Mouse (Mus musculus): ENCODE measurements around the gene Cyfip2. TPM values are rescaled to one million over a fixed set of nuclear protein-coding genes. Genes with fewer than 3 reads are reported as not detected.

The Cyfip2 gene
- polyA plus RNA-seq, 1 experiment from 2014 or later, result 7.3 TPM

DNA sequence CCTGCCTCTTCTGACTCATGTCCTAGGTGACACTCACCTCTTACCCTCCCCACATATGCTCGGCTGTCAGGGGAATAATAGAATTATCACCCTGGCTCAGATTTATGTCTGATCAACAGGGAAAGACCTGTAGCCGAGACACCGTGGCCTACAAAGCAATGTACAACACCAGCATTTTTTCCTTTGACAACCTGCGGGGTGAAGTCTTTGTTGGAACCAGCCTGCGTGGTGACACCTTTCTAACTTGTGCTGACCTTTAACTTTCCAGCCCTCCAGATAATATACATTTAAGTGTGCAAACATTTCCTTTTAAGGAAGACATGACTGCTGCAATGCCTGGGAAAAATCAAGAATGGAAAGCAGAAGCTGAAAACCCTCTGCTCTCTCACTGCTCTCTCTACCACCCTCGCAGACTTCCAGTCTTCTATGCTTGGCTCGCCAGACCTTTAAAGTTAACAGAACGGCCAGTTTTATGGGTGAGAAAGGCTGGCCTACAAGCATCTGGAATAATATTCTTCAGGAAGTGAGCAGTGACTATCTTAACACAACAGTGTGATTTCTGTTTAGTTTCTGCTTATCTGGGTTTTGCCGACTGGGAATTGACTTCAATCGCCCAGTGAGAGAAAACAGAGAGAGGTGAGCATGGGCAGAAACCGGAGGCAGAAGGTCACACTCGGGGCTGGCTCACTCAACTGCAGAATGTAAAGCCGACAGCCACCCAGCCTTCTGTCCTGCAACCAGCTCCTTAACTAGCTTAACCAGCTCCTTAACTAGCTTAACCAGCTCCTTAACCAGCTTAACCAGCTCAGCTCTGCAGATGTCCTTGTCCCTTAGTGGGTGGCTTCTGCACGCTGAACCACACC is 98.1 kb downstream of the Cyfip2 start:
- H3K27me3 ChIP-seq (ENCODE audit: insufficient read depth, poor library complexity, severe bottlenecking), result no peaks in the 10 kb centered on the region
- H3K36me3 ChIP-seq, result no peaks in the 10 kb centered on the region
- DNase-seq (ENCODE audit: low spot score), result no peak
- 17% methylated on average over 14 of the region's 14 CpGs for WGBS
- H3K4me3 ChIP-seq, result no peak overlapping the region
- no peaks in the 10 kb centered on the region for H3K9me3 ChIP-seq
- H3K27ac ChIP-seq, result peak overlapping the region; percentile 93
- H3K4me1 ChIP-seq, result peaks cover 74% of the 10 kb centered on the region

- Histone ChIP-seq H3K27ac (peak overlapping the region; percentile 93), H3K27me3 (ENCODE audit: insufficient read depth, poor library complexity, severe bottlenecking) (no peaks in the 10 kb centered on the region), H3K4me3 (no peak overlapping the region), H3K9me3 (no peaks in the 10 kb centered on the region), H3K4me1 (peaks cover 69% of the 10 kb centered on the region), H3K36me3 (no peaks in the 10 kb centered on the region)
- DNase-seq (ENCODE audit: low spot score), result peak; percentile 90
- 22% methylated on average over 5 of the region's 5 CpGs for WGBS
Measured at GRCm38 (mm10) chr11:46213844-46214243, 98.8 kb downstream of the Cyfip2 start.

DNA sequence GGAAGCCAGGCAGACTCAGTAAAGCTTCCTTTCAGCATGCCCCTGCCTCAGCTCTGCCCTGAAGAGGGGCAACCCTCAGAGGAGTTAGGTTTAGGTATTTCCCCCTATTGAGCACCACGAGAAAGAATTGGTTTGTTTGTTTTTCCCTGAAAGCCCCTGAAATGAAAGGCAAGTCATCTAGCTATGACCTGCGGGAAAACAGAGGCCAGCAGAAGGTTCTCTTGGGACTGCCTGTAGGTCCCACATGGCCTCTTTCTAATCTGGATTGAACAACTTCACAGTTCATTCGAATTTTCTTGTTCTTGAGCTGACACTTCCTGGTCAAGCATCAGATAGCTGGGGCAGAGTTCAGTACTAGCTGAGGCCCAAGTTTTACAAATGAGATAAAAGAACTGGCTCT is 100.8 kb downstream of the Cyfip2 start:
- Histone ChIP-seq H3K4me1 (peaks cover 61% of the 10 kb centered on the region), H3K4me3 (no peak overlapping the region), H3K27me3 (ENCODE audit: insufficient read depth, poor library complexity, severe bottlenecking) (no peaks in the 10 kb centered on the region), H3K9me3 (no peaks in the 10 kb centered on the region), H3K36me3 (no peaks in the 10 kb centered on the region), H3K27ac (peak overlapping the region; percentile 93)
- DNase-seq (ENCODE audit: low spot score), result no peak
- WGBS, result 19% methylated on average over 3 of the region's 3 CpGs

DNA sequence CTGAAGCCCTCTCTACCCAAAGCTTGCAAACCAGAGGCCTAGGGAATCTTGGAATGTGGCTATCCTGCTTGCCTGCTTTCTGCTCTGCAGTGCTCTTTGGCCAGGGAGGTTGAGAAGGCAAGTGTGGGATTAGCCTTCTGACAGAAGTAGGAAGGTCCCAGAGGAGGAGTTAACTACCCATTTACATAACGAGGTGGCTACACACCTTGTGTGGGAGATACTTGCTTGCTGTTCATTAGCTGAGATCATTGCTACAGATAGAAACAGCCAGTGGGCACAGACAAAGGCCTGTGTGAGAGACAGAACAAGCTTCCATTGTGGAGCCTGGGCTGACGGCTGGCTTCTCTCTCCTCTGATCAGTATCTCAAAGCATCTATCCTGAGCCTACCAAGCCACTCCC is 102.8 kb downstream of the Cyfip2 start:
- Histone ChIP-seq H3K27ac (peak overlapping the region; percentile 93), H3K9me3 (no peaks in the 10 kb centered on the region), H3K36me3 (no peaks in the 10 kb centered on the region), H3K4me1 (peaks cover 69% of the 10 kb centered on the region), H3K4me3 (no peak overlapping the region), H3K27me3 (ENCODE audit: insufficient read depth, poor library complexity, severe bottlenecking) (no peaks in the 10 kb centered on the region)
- 34% methylated on average over 2 of the region's 2 CpGs for WGBS
- DNase-seq (ENCODE audit: low spot score), result no peak

DNA sequence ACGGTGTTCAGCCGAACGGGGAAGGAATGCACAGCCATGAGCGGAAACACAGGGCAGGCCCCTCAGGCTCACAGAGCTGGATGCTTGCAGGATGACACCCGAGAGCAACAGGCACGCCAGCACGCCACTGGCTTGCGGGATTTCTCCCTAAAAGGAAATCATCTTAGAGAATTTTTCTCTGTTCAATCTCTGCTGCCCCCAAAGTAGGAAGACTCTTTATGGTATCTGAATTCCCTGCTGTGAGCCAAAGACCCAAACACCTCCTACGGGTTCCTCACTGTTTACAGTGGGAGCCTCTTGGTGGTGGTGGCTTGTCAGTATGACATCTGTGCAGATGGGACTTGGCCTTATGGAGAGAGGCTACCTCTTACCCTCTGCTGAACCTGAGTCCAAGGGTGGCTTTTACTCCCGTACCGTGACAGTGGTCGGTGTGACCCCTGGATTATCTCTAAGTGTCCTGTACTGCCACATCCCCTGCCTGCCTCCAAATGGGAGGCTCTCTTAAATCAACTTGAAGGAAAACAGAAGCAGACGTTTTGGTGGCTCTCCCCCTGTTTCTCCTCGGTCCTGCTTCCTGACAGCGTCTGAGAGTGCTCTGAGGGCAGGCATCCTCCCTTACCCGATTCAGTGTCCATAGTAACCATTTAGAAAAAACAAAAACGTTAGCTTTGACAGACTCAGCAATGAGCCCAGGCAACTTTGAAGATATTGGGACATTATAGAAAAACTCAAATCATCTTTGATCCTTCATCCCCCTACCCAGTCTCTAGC is 106.8 kb downstream of the Cyfip2 start:
- Histone ChIP-seq H3K27ac (peak overlapping the region; percentile 80), H3K4me1 (peaks cover 63% of the 10 kb centered on the region), H3K36me3 (no peaks in the 10 kb centered on the region), H3K4me3 (no peak overlapping the region), H3K9me3 (no peaks in the 10 kb centered on the region), H3K27me3 (ENCODE audit: insufficient read depth, poor library complexity, severe bottlenecking) (no peaks in the 10 kb centered on the region)
- WGBS, result 16% methylated on average over 17 of the region's 17 CpGs
- no peak for DNase-seq (ENCODE audit: low spot score)

DNA sequence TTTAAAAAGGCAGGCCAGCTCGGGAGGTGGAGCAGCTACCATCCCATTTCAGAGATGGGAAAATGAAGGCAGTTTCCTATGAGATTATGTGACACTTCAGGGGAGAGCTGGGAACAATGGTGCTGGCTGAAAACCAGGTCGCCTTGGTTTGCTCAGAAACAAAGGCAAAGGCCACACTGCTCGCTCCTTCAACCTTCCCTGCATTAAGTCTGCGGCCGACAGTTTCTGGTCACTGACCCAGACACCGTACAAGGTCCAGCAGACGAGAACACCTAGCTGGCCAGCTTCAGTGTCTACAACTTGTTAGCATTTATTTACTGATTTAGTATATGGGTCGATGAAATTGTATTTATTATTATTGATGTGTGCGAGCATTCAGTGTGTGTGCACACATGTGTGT is 107.8 kb downstream of the Cyfip2 start:
- Histone ChIP-seq H3K36me3 (no peaks in the 10 kb centered on the region), H3K4me3 (no peak overlapping the region), H3K27me3 (ENCODE audit: insufficient read depth, poor library complexity, severe bottlenecking) (no peaks in the 10 kb centered on the region), H3K4me1 (peaks cover 63% of the 10 kb centered on the region), H3K9me3 (no peaks in the 10 kb centered on the region), H3K27ac (peak overlapping the region; percentile 80)
- WGBS, result 87% methylated on average over 9 of the region's 9 CpGs
- DNase-seq (ENCODE audit: low spot score), result no peak

- Histone ChIP-seq H3K4me3 (peak overlapping the region; percentile 27; the same call in 1 of the 2 replicates), H3K9me3 (no peaks in the 10 kb centered on the region), H3K27ac (peak overlapping the region; percentile 88), H3K27me3 (ENCODE audit: insufficient read depth, poor library complexity, severe bottlenecking) (no peaks in the 10 kb centered on the region), H3K36me3 (0 out of 2 replicates have a peak, but pooled peaks cover 4% of the 10 kb centered on the region), H3K4me1 (peaks cover 74% of the 10 kb centered on the region)
- DNase-seq (ENCODE audit: low spot score), result no peak
- 9% methylated on average over 10 of the region's 10 CpGs for WGBS
Measured at GRCm38 (mm10) chr11:46202547-46202887, 110.1 kb downstream of the Cyfip2 start.

GRCm38 (mm10) chr11:46201636-46202546 is 110.8 kb downstream of the Cyfip2 start:
- 0 out of 2 replicates have a peak, but pooled peaks cover 4% of the 10 kb centered on the region for H3K36me3 ChIP-seq
- H3K27ac ChIP-seq, result peak overlapping the region; percentile 88
- H3K27me3 ChIP-seq (ENCODE audit: insufficient read depth, poor library complexity, severe bottlenecking), result no peaks in the 10 kb centered on the region
- H3K9me3 ChIP-seq, result no peaks in the 10 kb centered on the region
- H3K4me1 ChIP-seq, result peaks cover 74% of the 10 kb centered on the region
- H3K4me3 ChIP-seq, result peak overlapping the region; percentile 27; the same call in 1 of the 2 replicates
- 43% methylated on average over 20 of the region's 20 CpGs for WGBS
- DNase-seq (ENCODE audit: low spot score), result peak; percentile 84

GRCm38 (mm10) chr11:46200664-46201063 is 112.0 kb downstream of the Cyfip2 start:
- Histone ChIP-seq H3K4me3 (no peak overlapping the region), H3K27ac (peak overlapping the region; percentile 65), H3K4me1 (peaks cover 64% of the 10 kb centered on the region), H3K27me3 (ENCODE audit: insufficient read depth, poor library complexity, severe bottlenecking) (no peaks in the 10 kb centered on the region), H3K9me3 (no peaks in the 10 kb centered on the region), H3K36me3 (0 out of 2 replicates have a peak, but pooled peaks cover 4% of the 10 kb centered on the region)
- DNase-seq (ENCODE audit: low spot score), result no peak
- WGBS, result 82% methylated on average over 11 of the region's 11 CpGs

DNA sequence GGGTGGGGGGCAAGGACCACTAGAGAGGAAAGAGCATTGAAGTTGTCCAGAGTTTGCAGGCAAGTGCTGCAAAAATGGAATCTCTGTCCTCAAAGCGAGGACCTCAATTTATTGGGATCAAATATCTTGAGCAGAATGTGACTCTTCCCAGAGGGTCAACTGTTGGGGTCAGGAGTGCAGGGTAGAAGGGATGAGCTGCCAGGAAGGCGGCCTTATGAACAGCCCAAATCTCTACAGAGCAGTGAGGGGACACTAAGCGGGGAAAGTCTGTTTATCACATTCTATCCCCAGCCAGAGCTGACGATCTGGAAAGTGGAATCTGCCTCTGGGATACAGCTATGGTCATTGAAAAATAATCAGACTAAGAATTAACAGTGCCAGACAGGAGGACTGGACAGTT is 118.5 kb downstream of the Cyfip2 start:
- no peak for DNase-seq (ENCODE audit: low spot score)
- Histone ChIP-seq H3K36me3 (0 out of 2 replicates have a peak, but pooled peaks cover 4% of the 10 kb centered on the region), H3K4me1 (peaks cover 17% of the 10 kb centered on the region; the same call in 1 of the 2 replicates), H3K9me3 (no peaks in the 10 kb centered on the region), H3K27ac (no peak overlapping the region), H3K27me3 (ENCODE audit: insufficient read depth, poor library complexity, severe bottlenecking) (no peaks in the 10 kb centered on the region), H3K4me3 (no peak overlapping the region)
- WGBS, result 61% methylated on average over 4 of the region's 4 CpGs

GRCm38 (mm10) chr11:46188283-46188682 is 124.4 kb downstream of the Cyfip2 start:
- H3K9me3 ChIP-seq, result no peaks in the 10 kb centered on the region
- WGBS, result 73% methylated on average over 2 of the region's 2 CpGs
- H3K4me1 ChIP-seq, result no peaks in the 10 kb centered on the region
- H3K4me3 ChIP-seq, result no peak overlapping the region
- no peak for DNase-seq (ENCODE audit: low spot score)
- no peaks in the 10 kb centered on the region for H3K36me3 ChIP-seq
- no peak overlapping the region for H3K27ac ChIP-seq
- H3K27me3 ChIP-seq (ENCODE audit: insufficient read depth, poor library complexity, severe bottlenecking), result no peaks in the 10 kb centered on the region

- Histone ChIP-seq H3K4me1 (no peaks in the 10 kb centered on the region), H3K27me3 (ENCODE audit: insufficient read depth, poor library complexity, severe bottlenecking) (no peaks in the 10 kb centered on the region), H3K27ac (peak overlapping the region; percentile 17; the same call in 1 of the 2 replicates), H3K9me3 (no peaks in the 10 kb centered on the region), H3K4me3 (no peak overlapping the region), H3K36me3 (no peaks in the 10 kb centered on the region)
- DNase-seq (ENCODE audit: low spot score), result no peak
- WGBS, result 14% methylated on average over 4 of the region's 4 CpGs
Measured at GRCm38 (mm10) chr11:46185486-46185885, 127.2 kb downstream of the Cyfip2 start.
